Mouse (Mus musculus): ENCODE results near the gene Scamp1. TPM values are rescaled to one million over a fixed set of nuclear protein-coding genes. Genes with fewer than 3 reads are reported as not detected.

Scamp1 gene
- polyA plus RNA-seq, 1 experiment from 2014 or later, result 9.3 TPM

DNA sequence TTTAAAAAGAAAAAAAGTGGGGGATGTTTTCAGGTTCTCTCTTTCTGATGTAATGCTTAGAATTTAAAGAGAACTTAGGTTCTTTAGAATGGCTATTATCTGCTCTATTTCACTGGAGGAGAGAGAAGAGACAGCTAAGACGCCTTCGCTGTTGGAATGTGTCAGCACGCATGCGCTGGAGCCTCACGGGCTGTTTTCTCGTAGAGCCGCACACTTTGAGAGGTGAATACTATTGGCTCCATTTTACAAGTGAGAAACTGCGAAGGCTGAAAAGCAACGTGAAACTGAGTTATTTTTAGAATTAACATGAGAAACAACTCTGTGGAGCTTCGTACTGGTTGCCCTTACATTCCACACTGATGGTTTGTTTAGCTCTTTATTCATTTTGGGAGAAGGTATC is 8.3 kb upstream of the Scamp1 start:
- Histone ChIP-seq H3K27me3 (ENCODE audit: control insufficient read depth, insufficient read depth, low read depth, low read length) (no peaks in the 10 kb centered on the region), H3K36me3 (ENCODE audit: control insufficient read depth, insufficient read depth) (no peaks in the 10 kb centered on the region), H3K9ac (ENCODE audit: low read depth, low read length) (no peak overlapping the region), H3K27ac (ENCODE audit: low read length) (no peak overlapping the region), H3K4me3 (ENCODE audit: low read depth, low read length) (no peak overlapping the region), H3K4me2 (ENCODE audit: low read depth, low read length) (no peak overlapping the region), H3K4me1 (ENCODE audit: control insufficient read depth, low read depth, low read length) (no peaks in the 10 kb centered on the region), H3K9me3 (replicated peaks; ENCODE audit: control insufficient read depth, low read length) (no peaks in the 10 kb centered on the region)
- WGBS (ENCODE audit: insufficient replicate concordance), result 71% methylated on average over 10 of the region's 10 CpGs
- no peak for ATAC-seq (ENCODE audit: low read depth)

DNA sequence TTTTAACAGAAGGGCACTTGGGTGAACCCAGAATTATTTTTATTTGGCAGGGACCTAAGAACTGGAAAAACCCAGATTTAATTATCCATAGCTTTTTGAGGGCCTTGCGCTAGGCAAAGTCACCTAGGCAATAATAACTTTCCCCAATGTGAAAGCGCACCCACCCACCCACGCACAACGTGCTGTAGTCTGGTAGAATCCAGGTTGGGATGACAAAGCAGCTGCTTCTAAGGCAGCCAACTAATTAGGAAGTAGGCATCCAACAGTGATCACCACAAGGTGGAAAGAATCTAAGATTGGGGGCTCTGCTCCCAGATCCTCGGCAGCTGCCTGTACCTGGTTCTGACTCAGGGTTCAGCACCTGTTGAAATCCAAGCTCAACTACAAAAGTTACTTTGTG is 538 bp upstream of the Scamp1 start:
- Histone ChIP-seq H3K4me1 (ENCODE audit: control insufficient read depth, low read depth, low read length) (peaks cover 12% of the 10 kb centered on the region), H3K4me2 (ENCODE audit: low read depth, low read length) (peak overlapping the region; percentile 89), H3K36me3 (ENCODE audit: control insufficient read depth, insufficient read depth) (no peaks in the 10 kb centered on the region), H3K9me3 (replicated peaks; ENCODE audit: control insufficient read depth, low read length) (no peaks in the 10 kb centered on the region), H3K27me3 (ENCODE audit: control insufficient read depth, insufficient read depth, low read depth, low read length) (no peaks in the 10 kb centered on the region), H3K9ac (ENCODE audit: low read depth, low read length) (no peak overlapping the region; the same call in 1 of the 2 replicates), H3K27ac (ENCODE audit: low read length) (no peak overlapping the region), H3K4me3 (ENCODE audit: low read depth, low read length) (peak overlapping the region; percentile 81; the same call in 1 of the 2 replicates)
- ATAC-seq (ENCODE audit: low read depth), result no peak
- WGBS (ENCODE audit: insufficient replicate concordance), result 59% methylated on average over 5 of the region's 5 CpGs

DNA sequence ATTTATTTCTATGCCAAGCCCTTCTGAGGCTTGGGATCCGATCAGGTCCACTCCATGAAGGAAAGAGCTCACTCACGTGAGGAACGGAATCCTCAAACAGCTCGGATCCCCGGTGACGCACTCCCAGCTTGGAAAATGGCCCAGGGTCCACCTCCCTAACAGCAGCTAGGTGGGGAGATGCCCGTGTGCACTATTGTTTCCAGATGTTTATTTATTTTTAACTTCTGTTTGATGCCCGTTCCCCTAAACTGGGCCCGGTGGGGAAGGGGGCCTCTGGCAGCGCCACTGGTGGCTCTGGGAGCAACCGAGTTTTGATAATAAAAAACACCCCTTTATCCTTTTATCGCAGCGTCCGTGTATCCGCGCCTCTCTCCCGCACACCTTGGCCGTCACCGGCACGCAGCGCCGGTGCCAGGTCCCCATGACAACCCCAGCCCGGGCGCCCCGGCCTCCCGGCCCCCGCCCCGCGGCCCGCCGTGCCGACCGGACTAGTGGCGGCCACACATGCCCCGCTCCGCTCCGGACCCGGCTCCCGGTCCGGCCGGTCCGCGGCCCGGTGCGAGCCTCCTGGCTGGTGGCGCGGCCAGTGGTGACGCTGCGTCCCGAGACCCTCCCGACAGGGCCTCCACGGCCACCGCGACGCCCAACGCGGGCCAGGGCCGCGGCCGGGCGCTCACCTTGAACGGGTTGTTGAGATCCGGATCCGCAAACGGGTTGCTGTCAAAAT is 951 bp downstream of the Scamp1 start:
- Histone ChIP-seq H3K9me3 (replicated peaks; ENCODE audit: control insufficient read depth, low read length) (no peaks in the 10 kb centered on the region), H3K4me1 (ENCODE audit: control insufficient read depth, low read depth, low read length) (peaks cover 18% of the 10 kb centered on the region), H3K27ac (ENCODE audit: low read length) (peak overlapping the region; percentile 55), H3K36me3 (ENCODE audit: control insufficient read depth, insufficient read depth) (no peaks in the 10 kb centered on the region), H3K4me3 (ENCODE audit: low read depth, low read length) (peak overlapping the region; percentile 81), H3K9ac (ENCODE audit: low read depth, low read length) (peak overlapping the region; percentile 83), H3K27me3 (ENCODE audit: control insufficient read depth, insufficient read depth, low read depth, low read length) (no peaks in the 10 kb centered on the region), H3K4me2 (ENCODE audit: low read depth, low read length) (peak overlapping the region; percentile 89)
- under 1% methylated on average over 51 of the region's 65 CpGs for WGBS (ENCODE audit: insufficient replicate concordance)
- peak; percentile 47 for ATAC-seq (ENCODE audit: low read depth)

DNA sequence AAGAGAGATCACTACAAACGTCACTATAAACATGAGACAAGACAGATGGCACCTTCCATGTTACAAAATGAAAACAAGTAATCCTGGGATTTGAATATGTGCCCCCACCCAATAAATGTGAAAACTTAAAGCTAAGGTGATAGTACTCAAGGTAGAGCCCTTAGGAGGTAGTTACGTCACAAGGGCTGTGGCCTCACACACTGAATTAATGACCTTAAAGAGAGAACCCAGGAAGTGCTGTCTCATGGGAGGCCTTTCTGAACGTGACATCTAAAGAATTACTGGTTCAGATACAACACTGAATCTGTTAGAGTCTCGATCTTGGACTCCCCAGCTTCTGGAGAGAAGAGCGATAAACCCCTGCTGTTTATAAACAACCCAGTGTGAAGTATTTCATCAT is 6.2 kb downstream of the Scamp1 start:
- Histone ChIP-seq H3K4me2 (ENCODE audit: low read depth, low read length) (no peak overlapping the region), H3K27me3 (ENCODE audit: control insufficient read depth, insufficient read depth, low read depth, low read length) (no peaks in the 10 kb centered on the region), H3K36me3 (ENCODE audit: control insufficient read depth, insufficient read depth) (no peaks in the 10 kb centered on the region), H3K27ac (ENCODE audit: low read length) (no peak overlapping the region), H3K9ac (ENCODE audit: low read depth, low read length) (no peak overlapping the region), H3K4me3 (ENCODE audit: low read depth, low read length) (no peak overlapping the region), H3K4me1 (ENCODE audit: control insufficient read depth, low read depth, low read length) (peaks cover 15% of the 10 kb centered on the region), H3K9me3 (replicated peaks; ENCODE audit: control insufficient read depth, low read length) (no peaks in the 10 kb centered on the region)
- 46% methylated on average over 5 of the region's 5 CpGs for WGBS (ENCODE audit: insufficient replicate concordance)
- ATAC-seq (ENCODE audit: low read depth), result no peak

GRCm38 (mm10) chr13:94271284-94271683 is 14.4 kb downstream of the Scamp1 start:
- Histone ChIP-seq H3K27me3 (ENCODE audit: control insufficient read depth, insufficient read depth, low read depth, low read length) (no peaks in the 10 kb centered on the region), H3K4me3 (ENCODE audit: low read depth, low read length) (no peak overlapping the region), H3K4me2 (ENCODE audit: low read depth, low read length) (no peak overlapping the region), H3K36me3 (ENCODE audit: control insufficient read depth, insufficient read depth) (no peaks in the 10 kb centered on the region), H3K4me1 (ENCODE audit: control insufficient read depth, low read depth, low read length) (peaks cover 10% of the 10 kb centered on the region), H3K27ac (ENCODE audit: low read length) (no peak overlapping the region), H3K9ac (ENCODE audit: low read depth, low read length) (no peak overlapping the region), H3K9me3 (replicated peaks; ENCODE audit: control insufficient read depth, low read length) (no peaks in the 10 kb centered on the region)
- no peak for ATAC-seq (ENCODE audit: low read depth)
- WGBS (ENCODE audit: insufficient replicate concordance), result 59% methylated on average over 6 of the region's 6 CpGs

DNA sequence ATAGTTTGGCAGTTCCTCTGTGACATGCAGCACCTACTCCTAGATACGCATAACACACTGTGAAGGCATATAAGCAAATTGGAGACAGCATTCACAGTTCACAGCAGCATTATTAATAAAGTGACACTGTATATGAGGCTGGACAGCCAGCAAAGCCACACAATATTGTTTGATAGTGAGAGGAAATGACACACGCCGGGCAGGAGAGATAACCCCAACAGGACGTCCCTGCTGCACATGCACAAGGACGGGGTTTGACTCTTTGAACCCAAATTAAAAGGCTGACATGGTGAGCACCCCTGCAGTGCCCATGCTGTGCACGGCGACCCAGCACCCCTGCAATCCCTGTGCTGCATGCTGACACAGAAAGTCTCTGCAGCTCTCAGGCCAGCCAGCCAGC is 17.5 kb downstream of the Scamp1 start:
- Histone ChIP-seq H3K36me3 (ENCODE audit: control insufficient read depth, insufficient read depth) (no peaks in the 10 kb centered on the region), H3K27me3 (ENCODE audit: control insufficient read depth, insufficient read depth, low read depth, low read length) (no peaks in the 10 kb centered on the region), H3K4me3 (ENCODE audit: low read depth, low read length) (no peak overlapping the region), H3K27ac (ENCODE audit: low read length) (no peak overlapping the region), H3K4me2 (ENCODE audit: low read depth, low read length) (no peak overlapping the region), H3K9ac (ENCODE audit: low read depth, low read length) (no peak overlapping the region), H3K4me1 (ENCODE audit: control insufficient read depth, low read depth, low read length) (peaks cover 20% of the 10 kb centered on the region), H3K9me3 (replicated peaks; ENCODE audit: control insufficient read depth, low read length) (no peaks in the 10 kb centered on the region)
- no peak for ATAC-seq (ENCODE audit: low read depth)
- WGBS (ENCODE audit: insufficient replicate concordance), result 12% methylated on average over 7 of the region's 7 CpGs

GRCm38 (mm10) chr13:94267190-94267589 is 18.5 kb downstream of the Scamp1 start:
- Histone ChIP-seq H3K9me3 (replicated peaks; ENCODE audit: control insufficient read depth, low read length) (no peaks in the 10 kb centered on the region), H3K4me1 (ENCODE audit: control insufficient read depth, low read depth, low read length) (peaks cover 28% of the 10 kb centered on the region), H3K27me3 (ENCODE audit: control insufficient read depth, insufficient read depth, low read depth, low read length) (no peaks in the 10 kb centered on the region), H3K9ac (ENCODE audit: low read depth, low read length) (no peak overlapping the region), H3K27ac (ENCODE audit: low read length) (no peak overlapping the region), H3K4me3 (ENCODE audit: low read depth, low read length) (no peak overlapping the region), H3K36me3 (ENCODE audit: control insufficient read depth, insufficient read depth) (no peaks in the 10 kb centered on the region), H3K4me2 (ENCODE audit: low read depth, low read length) (no peak overlapping the region)
- 63% methylated on average over 4 of the region's 4 CpGs for WGBS (ENCODE audit: insufficient replicate concordance)
- ATAC-seq (ENCODE audit: low read depth), result no peak

DNA sequence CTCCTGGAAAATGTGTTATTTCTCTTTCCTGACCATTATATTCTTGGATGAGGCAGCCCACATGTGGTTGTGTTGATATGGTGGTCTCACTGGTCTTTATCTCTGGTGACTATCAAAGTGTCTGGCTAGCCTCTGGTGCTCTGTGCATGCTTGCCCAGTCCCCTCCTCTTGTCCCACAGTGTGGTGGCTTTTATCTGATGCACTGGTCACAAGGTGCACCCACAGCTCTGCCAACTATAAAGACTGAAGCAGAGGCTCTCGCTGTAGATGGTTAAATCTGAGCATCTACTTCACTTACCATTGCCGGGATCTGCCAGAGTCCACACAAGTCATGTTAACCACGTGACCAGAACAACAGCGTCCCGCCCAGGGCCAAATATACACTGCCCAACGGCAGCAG is 19.1 kb downstream of the Scamp1 start:
- WGBS (ENCODE audit: insufficient replicate concordance), result 46% methylated on average over 6 of the region's 6 CpGs
- Histone ChIP-seq H3K36me3 (ENCODE audit: control insufficient read depth, insufficient read depth) (no peaks in the 10 kb centered on the region), H3K9ac (ENCODE audit: low read depth, low read length) (no peak overlapping the region), H3K4me1 (ENCODE audit: control insufficient read depth, low read depth, low read length) (peaks cover 28% of the 10 kb centered on the region), H3K27ac (ENCODE audit: low read length) (no peak overlapping the region), H3K4me2 (ENCODE audit: low read depth, low read length) (no peak overlapping the region), H3K9me3 (replicated peaks; ENCODE audit: control insufficient read depth, low read length) (no peaks in the 10 kb centered on the region), H3K27me3 (ENCODE audit: control insufficient read depth, insufficient read depth, low read depth, low read length) (no peaks in the 10 kb centered on the region), H3K4me3 (ENCODE audit: low read depth, low read length) (no peak overlapping the region)
- no peak for ATAC-seq (ENCODE audit: low read depth)

GRCm38 (mm10) chr13:94265291-94265690 is 20.4 kb downstream of the Scamp1 start:
- no peaks in the 10 kb centered on the region for H3K9me3 ChIP-seq (replicated peaks; ENCODE audit: control insufficient read depth, low read length)
- ATAC-seq (ENCODE audit: low read depth), result no peak
- no peak overlapping the region for H3K27ac ChIP-seq (ENCODE audit: low read length)
- no peak overlapping the region for H3K4me3 ChIP-seq (ENCODE audit: low read depth, low read length)
- peaks cover 27% of the 10 kb centered on the region for H3K4me1 ChIP-seq (ENCODE audit: control insufficient read depth, low read depth, low read length)
- H3K27me3 ChIP-seq (ENCODE audit: control insufficient read depth, insufficient read depth, low read depth, low read length), result no peaks in the 10 kb centered on the region
- no peak overlapping the region for H3K4me2 ChIP-seq (ENCODE audit: low read depth, low read length)
- H3K9ac ChIP-seq (ENCODE audit: low read depth, low read length), result no peak overlapping the region
- H3K36me3 ChIP-seq (ENCODE audit: control insufficient read depth, insufficient read depth), result no peaks in the 10 kb centered on the region
- WGBS (ENCODE audit: insufficient replicate concordance), result 74% methylated on average over 3 of the region's 3 CpGs
